Mouse (Mus musculus): ENCODE measurements around the gene Gucy2f.
"Not testable (repeated sequence)": the region's sequence is repeated elsewhere in the genome, so short reads cannot be mapped to it uniquely, and the experiment has no call there.

Gene Gucy2f

DNA sequence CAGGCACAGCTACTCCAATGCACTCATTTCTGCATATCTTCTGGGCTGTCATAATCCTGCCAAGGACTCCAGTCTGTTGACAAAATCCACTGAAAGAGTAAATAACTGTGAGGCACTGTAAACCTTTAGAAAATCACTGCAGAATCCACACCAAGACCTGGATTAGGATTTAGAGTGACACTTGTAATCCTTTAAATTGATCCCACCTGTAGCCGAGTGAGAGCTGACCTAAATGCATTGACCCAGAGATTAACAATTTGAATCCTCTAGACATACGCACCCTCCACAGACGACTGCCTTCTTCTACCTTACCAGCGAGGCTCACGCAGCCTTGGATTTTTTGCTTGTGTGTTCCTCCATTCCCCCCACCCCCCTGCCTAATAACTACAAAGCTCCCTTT lies at the start of gene Gucy2f:
Gene Gucy2f (minus strand): TSS at position 101 of the 400 bp plus-strand sequence.
- no peak for DNase-seq (ENCODE audit: extremely low spot score, low spot score)

- DNase-seq (ENCODE audit: extremely low spot score, low spot score), result no peak
Observed at GRCm38 (mm10) chrX:142245682-142246327, 49.1 kb upstream of the Gucy2f start.

DNA sequence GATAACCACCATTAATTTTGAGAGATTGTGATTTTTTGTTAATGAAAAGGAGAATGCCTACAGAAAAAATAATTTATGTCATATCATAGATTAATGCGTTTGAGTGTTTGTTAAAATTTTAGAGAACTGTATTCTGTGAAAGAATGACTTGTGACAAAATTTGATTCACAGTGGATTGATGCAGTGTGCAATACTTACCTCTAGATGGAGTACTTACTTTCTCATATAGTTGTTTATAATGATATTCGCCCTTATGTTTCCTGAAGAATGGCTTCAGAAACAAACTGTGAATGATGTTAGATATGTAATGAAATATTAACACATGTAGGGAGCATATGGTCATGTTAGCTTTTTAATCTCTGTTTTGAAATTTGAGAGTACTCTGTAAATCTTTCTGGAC lies 40.4 kb upstream of the Gucy2f start:
- no peak for DNase-seq (ENCODE audit: extremely low spot score, low spot score)

DNA sequence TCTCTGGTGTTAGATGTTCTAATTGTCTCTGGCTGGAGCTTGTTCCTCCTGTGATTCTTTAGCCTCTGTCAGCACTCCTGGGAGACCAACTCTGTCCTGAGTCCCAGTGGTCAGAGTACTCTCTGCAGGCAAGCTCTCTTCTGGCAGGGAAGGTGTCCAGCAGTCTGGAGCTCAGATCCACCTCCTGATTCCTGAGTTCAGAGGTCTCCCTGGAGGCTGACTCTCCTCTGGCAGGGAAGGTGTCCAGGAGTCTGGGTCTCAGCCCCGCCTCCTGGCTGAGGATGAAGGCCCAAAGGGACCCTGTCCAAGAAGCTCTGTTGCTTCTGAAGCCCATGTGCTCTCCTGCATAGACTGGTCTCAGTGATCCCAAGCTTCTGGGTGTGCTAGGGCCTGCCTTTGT lies 39.4 kb upstream of the Gucy2f start:
- not testable (repeated sequence) for DNase-seq (ENCODE audit: extremely low spot score, low spot score)

DNA sequence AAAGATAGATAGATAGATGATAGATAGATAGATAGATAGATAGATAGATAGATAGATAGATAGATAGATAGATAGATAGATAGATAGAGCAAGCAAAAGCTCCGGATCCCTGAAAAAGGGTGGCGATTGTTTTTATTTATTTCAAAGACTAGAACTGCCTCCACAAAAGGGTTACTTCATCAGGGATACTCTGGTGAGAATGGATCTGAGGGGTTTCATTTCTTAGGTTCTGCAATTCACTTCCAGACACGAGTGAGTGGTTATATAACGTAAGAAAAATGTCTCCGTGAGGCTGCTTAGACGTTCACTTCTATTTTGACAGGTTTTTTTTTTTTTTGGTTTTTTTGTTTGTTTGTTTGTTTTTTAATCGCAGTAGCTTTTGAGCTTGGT lies 32.0 kb upstream of the Gucy2f start:
- no peak for DNase-seq (ENCODE audit: extremely low spot score, low spot score)

DNA sequence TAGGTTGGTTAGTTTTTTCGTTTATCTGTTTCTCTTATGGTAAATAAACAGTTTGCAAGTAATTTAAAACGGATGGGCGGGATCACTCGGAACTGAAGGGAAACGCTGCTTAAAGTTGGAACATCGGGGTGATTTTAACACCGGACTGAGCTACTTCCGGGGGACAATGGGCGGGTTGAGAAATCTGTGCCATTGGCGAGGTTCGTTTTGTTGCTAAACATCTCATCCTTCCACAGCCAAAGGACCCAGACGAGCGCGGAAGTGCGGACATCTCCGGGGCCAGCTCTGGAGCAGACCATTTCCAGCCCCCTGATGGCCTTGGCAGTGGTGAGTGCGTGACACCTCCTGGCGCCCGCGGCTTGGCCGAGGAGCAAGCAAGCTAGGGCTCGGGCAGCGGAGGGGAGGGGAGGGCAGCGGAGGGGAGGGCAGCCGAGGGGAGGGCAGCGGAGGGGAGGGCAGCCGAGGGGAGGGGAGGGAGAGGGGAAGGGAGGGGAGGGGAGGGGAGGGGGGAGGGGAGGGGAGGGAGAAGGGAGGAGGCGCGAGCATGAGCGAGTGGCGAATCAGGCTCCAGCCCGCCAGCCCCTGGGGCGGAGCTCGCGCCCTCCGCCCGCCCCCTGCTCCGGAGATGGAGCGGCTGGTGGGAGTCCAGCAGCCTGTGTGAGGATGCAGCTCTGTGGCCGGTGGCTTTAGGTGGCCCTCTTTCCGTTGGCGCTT lies 31.5 kb upstream of the Gucy2f start:
- DNase-seq (ENCODE audit: extremely low spot score, low spot score), result peak; percentile 61

DNA sequence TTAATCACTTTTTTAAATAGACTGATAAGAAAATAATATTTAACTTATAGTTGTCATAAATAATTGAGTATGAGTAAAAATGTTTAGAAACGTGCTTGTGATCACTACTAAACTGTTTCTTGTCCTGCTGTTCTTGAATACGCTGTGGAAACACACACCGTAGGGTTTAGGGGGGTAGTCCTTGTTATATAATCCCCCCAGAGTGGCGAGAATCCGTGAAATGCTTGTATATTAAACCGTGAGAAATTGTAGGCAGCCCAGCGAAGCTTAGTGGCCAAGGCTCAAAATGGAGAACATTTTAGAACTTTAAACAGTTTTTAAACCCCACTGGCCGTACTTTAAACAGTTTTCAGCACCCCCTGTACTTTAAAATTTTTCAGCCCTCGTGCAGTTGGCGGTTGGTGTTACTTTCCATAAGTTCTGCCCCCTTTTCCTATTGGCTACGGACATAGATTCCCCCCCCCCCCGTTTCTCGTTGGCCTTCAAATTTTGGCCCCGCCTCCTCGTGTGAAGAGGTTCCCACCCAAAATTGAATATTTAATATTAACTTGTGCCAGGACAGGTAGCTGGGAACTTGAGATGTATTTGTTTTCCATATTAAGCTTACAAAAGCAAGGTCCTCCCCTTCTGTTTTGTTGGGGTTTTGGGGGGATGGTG lies 30.8 kb upstream of the Gucy2f start:
- peak; percentile 21 for DNase-seq (ENCODE audit: extremely low spot score, low spot score)

DNA sequence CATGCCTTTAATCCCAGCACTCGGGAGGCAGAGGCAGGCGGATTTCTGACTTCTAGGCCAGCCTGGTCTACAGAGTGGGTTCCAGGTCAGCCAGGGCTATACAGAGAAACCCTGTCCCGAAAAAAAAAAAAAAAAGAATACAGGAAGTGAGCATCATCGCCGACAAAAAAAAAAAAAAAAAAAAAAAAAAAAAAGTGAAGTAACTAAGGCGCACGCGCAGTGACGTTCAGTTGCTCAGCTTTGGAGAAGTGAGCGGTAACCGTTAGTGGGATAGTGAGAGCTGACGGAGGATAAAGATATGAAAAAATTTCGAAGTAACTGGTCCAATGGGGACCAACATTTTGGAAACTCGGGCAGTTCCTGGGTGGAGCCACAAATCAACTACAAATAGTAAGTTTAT lies 29.8 kb upstream of the Gucy2f start, which contains the start of gene Nxt2:
Gene Nxt2 (plus strand): TSS at position 229 of the 400 bp plus-strand sequence.
- DNase-seq (ENCODE audit: extremely low spot score, low spot score), result no peak

DNA sequence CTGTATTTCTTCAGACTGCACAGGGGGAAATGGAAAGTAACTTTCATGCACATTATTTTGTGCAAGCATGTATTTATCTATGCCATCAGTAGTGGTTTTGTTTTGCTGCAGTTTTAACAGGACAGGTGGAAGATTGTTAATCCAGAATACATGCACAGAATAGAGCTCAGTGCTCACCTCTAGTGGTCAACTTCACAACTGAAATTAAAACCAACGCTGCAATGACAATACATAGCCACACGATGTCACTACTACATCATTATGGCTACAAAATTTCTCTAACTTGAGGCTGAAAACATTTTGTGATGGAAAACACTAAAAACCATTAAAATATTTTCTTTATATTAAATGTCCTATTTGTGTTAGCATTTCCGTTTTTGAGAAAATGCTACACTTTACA lies 3.6 kb upstream of the Gucy2f start:
- DNase-seq (ENCODE audit: extremely low spot score, low spot score), result peak; percentile 14

- DNase-seq (ENCODE audit: extremely low spot score, low spot score), result no peak
Observed at GRCm38 (mm10) chrX:142195551-142195950, 1.2 kb downstream of the Gucy2f start.

DNA sequence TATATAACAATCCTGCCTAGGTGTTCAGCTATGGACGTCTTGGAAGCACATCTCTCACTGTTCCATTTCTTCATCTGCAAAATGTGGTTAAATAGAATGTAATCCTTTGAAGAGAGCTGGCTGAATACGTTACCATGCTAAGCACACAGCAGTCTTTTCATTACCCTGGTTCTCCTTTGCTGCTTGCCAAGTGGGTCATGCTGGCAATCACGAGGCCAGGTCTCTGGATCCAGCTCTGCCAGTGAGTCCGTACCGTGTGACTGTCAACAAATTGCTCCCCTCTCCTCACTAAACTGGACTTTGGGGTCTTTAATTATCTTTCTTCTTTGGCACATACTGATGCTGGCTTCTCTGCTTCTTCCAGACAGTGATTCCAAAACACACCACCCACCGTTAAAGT lies 2.3 kb downstream of the Gucy2f start:
- no peak for DNase-seq (ENCODE audit: extremely low spot score, low spot score)

- no peak for DNase-seq (ENCODE audit: extremely low spot score, low spot score)
Observed at GRCm38 (mm10) chrX:142190355-142190754, 6.4 kb downstream of the Gucy2f start.

DNA sequence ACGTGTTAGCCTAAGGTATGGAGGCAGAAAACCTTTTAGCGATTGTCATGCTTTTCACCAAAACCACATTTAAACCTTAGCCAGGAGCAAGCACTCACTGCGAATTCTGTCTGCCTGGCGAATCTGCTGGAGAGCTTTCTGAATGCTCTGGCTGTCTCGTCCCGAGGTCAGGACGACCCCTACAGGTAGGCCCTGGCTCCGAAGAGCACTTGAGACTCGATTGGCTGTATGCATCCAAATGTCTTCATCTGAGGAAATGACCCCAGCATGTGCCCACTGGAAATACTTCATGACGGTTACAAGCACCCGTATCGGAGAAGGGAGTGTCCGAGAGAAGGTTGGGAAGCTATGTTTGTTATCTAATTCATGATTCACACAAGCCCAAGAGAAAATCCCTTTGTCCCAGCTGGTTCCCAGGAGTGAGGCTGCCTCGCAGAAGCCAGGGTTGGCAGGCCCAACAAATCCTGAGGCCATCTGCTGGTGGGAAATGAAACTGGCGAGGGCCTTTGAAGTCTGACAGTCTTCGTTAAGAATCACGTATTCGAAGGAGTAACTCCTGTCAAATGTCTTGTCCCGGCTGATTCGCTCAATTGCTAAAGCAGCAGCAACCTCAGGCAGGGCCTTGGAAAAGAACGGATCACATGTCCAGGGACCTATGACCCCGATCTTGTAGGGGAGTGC lies 7.6 kb downstream of the Gucy2f start:
- DNase-seq (ENCODE audit: extremely low spot score, low spot score), result peak; percentile 49

GRCm38 (mm10) chrX:142182026-142182425 lies 14.7 kb downstream of the Gucy2f start:
- DNase-seq (ENCODE audit: extremely low spot score, low spot score), result no peak

DNA sequence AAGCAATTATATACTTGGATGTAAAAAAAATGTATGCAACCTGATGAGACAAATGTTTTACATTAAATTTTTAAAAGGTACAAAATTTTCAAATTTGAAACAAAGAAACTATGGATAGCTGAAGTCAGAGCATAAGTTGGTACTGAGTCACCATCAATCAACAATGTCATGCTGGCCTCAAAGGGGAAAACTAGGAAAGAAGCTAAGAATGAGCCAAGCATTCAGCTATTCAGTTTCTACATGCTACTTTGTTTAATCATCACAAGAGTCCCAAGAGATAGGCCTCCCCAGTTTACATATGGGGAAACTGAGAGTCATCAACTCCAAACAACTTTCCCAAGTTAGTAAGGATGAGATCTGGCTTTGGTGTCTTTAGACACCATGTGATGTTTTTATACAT lies 19.8 kb downstream of the Gucy2f start:
- no peak for DNase-seq (ENCODE audit: extremely low spot score, low spot score)

DNA sequence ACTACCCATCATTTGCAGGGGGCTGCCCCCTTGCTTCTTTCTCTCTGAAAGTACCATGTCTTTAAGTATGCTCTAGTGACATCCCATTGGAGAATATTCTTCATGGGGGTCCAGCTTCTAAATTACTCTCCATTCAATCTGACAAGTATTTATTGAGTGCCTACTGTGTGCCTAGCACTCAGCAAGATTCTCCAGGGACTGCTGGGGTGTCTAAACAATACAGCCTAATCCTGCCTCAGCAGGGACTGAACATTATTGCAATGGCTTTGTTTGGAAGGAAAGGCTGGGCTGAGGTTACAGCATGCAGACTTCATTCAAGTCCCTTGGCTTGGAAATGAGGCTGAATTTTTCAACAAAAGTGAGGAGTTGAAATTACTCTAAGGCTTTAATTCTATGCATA lies 81.0 kb downstream of the Gucy2f start:
- DNase-seq (ENCODE audit: extremely low spot score, low spot score), result no peak

DNA sequence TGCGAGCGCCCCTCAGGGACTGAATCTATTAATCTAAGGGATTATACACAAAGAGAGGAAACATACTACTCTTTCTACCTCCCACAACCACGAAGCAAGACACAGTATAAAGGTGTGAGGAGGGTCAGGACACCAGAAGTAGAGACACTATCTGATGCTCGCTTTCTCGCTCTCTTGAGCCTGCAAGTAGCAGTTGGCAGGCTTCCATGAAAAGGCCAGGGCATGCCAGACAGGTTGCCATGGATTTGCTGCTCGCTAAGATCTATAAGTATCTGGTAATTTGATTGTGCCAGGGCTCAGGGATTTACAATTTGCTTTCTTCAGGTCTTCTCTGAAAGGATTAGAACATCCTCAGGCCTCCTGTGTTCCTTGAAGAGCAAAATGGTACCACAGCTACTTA lies 85.5 kb downstream of the Gucy2f start:
- DNase-seq (ENCODE audit: extremely low spot score, low spot score), result no peak

GRCm38 (mm10) chrX:142096904-142097303 lies 99.8 kb downstream of the Gucy2f start:
- no peak for DNase-seq (ENCODE audit: extremely low spot score, low spot score)

- DNase-seq (ENCODE audit: extremely low spot score, low spot score), result no peak
Observed at GRCm38 (mm10) chrX:142095579-142095978, 101.2 kb downstream of the Gucy2f start.

- DNase-seq (ENCODE audit: extremely low spot score, low spot score), result no peak
Observed at GRCm38 (mm10) chrX:142062585-142062984, 134.1 kb downstream of the Gucy2f start.
